Mouse (Mus musculus) liver, embryonic 14.5 days (tissue): Measurements from ENCODE around the gene AL731706.1.

Experiments
- CTCF ChIP-seq: IDR thresholded peaks from 2 replicates; pipeline ENCODE4 v1.5.1; 2016; ENCODE audit warnings: antibody characterized with exemption, low read depth, control low read depth
- EP300 ChIP-seq: IDR thresholded peaks from 2 replicates; pipeline ENCODE4 v1.6.1; 2016; ENCODE audit warnings: antibody characterized with exemption, low read depth

GRCm38 (mm10) chr2:136850366-136850765 is 40.8 kb downstream of the AL731706.1 start:
- TF ChIP-seq CTCF = no peak
- TF ChIP-seq EP300 = no peak
